Mouse (Mus musculus): ENCODE data around the gene Spats2. TPM values are rescaled to one million over a fixed set of nuclear protein-coding genes. Genes with fewer than 3 reads are reported as not detected.
"Not testable (repeated sequence)": the region's sequence is repeated elsewhere in the genome, so short reads cannot be mapped to it uniquely, and the experiment has no call there.

The Spats2 gene
- polyA plus RNA-seq (2015; fragmentation: Nextera tagmentation; extraction: Ambion mirVana): 11.5 and 14.4 TPM in 2 replicates

GRCm38 (mm10) chr15:99125711-99126080, at the start of gene Spats2:
Gene Spats2, plus strand, starts transcription at chr15:99125916.
- Histone ChIP-seq H3K36me3 (no peaks in the 10 kb centered on the region), H3K4me1 (replicated peaks) (peaks cover 52% of the 10 kb centered on the region), H3K9me3 (replicated peaks) (no peaks in the 10 kb centered on the region), H3K27me3 (peaks cover 28% of the 10 kb centered on the region), H3K27ac (peak within 1 kb of the TSS; percentile 74), H3K9ac (peak within 1 kb of the TSS; percentile 81), H3K4me3 (replicated peaks) (peak within 1 kb of the TSS; percentile 71), H3K4me2 (peak within 1 kb of the TSS; percentile 81)
- DNase-seq (no peak), ATAC-seq (ENCODE audit: low read depth) (no peak)
- WGBS (ENCODE audit: insufficient replicate concordance): 2% methylated on average over 12 of the region's 12 CpGs

GRCm38 (mm10) chr15:99076011-99076410, 49.7 kb upstream of the Spats2 start:
- not testable (repeated sequence) for DNase-seq

GRCm38 (mm10) chr15:99078181-99078910, 47.4 kb upstream of the Spats2 start:
- no peak for ATAC-seq (ENCODE audit: low read depth)
- WGBS (ENCODE audit: insufficient replicate concordance): 82% methylated on average over 15 of the region's 15 CpGs
- peaks cover 64% of the 10 kb centered on the region for H3K36me3 ChIP-seq
- no peak overlapping the region for H3K27ac ChIP-seq
- DNase-seq: no peak
- peaks cover 5% of the 10 kb centered on the region; the same call in 1 of the 2 replicates for H3K27me3 ChIP-seq
- H3K4me2 ChIP-seq: no peak overlapping the region
- H3K9ac ChIP-seq: no peak overlapping the region
- H3K4me3 ChIP-seq (replicated peaks): no peak overlapping the region
- H3K4me1 ChIP-seq (replicated peaks): peaks cover 41% of the 10 kb centered on the region
- no peaks in the 10 kb centered on the region for H3K9me3 ChIP-seq (replicated peaks)

More at GRCm38 (mm10) chr15:99076011-99076410, 49.7 kb upstream of the Spats2 start:
- H3K4me3 ChIP-seq (replicated peaks): peak overlapping the region; percentile 75
- WGBS (ENCODE audit: insufficient replicate concordance): 95% methylated on average over 3 of the region's 3 CpGs
- peaks cover 44% of the 10 kb centered on the region for H3K36me3 ChIP-seq
- peak overlapping the region; percentile 92 for H3K4me2 ChIP-seq
- H3K4me1 ChIP-seq (replicated peaks): peaks cover 40% of the 10 kb centered on the region
- not testable (repeated sequence) for H3K27me3 ChIP-seq; ATAC-seq (ENCODE audit: low read depth); H3K27ac ChIP-seq; H3K9me3 ChIP-seq (replicated peaks)
- H3K9ac ChIP-seq: peak overlapping the region; percentile 84

- Histone ChIP-seq H3K4me2 (no peak overlapping the region), H3K36me3 (peaks cover 64% of the 10 kb centered on the region), H3K4me1 (replicated peaks) (peaks cover 46% of the 10 kb centered on the region), H3K27ac (no peak overlapping the region), H3K9me3 (replicated peaks) (no peaks in the 10 kb centered on the region), H3K27me3 (peaks cover 19% of the 10 kb centered on the region), H3K9ac (no peak overlapping the region), H3K4me3 (replicated peaks) (no peak overlapping the region)
- DNase-seq (no peak), ATAC-seq (ENCODE audit: low read depth) (no peak)
- WGBS (ENCODE audit: insufficient replicate concordance): 71% methylated on average over 3 of the region's 3 CpGs
These were observed 45.9 kb upstream of the Spats2 start for GRCm38 (mm10) chr15:99079804-99080203.

GRCm38 (mm10) chr15:99082322-99082721, 43.4 kb upstream of the Spats2 start:
- H3K4me2 ChIP-seq: no peak overlapping the region
- WGBS (ENCODE audit: insufficient replicate concordance): 92% methylated on average over 12 of the region's 12 CpGs
- H3K4me1 ChIP-seq (replicated peaks): peaks cover 30% of the 10 kb centered on the region
- ATAC-seq (ENCODE audit: low read depth) (no peak), DNase-seq (no peak)
- H3K9ac ChIP-seq: no peak overlapping the region
- H3K4me3 ChIP-seq (replicated peaks): no peak overlapping the region
- no peaks in the 10 kb centered on the region for H3K9me3 ChIP-seq (replicated peaks)
- H3K27ac ChIP-seq: no peak overlapping the region
- H3K36me3 ChIP-seq: peaks cover 55% of the 10 kb centered on the region
- peaks cover 44% of the 10 kb centered on the region for H3K27me3 ChIP-seq

- no peak overlapping the region for H3K4me3 ChIP-seq (replicated peaks)
- ATAC-seq (ENCODE audit: low read depth) (no peak), DNase-seq (no peak)
- H3K9me3 ChIP-seq (replicated peaks): no peaks in the 10 kb centered on the region
- H3K27ac ChIP-seq: no peak overlapping the region
- no peak overlapping the region for H3K4me2 ChIP-seq
- H3K27me3 ChIP-seq: peaks cover 49% of the 10 kb centered on the region
- H3K4me1 ChIP-seq (replicated peaks): peaks cover 30% of the 10 kb centered on the region
- H3K9ac ChIP-seq: no peak overlapping the region
- peaks cover 50% of the 10 kb centered on the region for H3K36me3 ChIP-seq
- 83% methylated on average over 16 of the region's 16 CpGs for WGBS (ENCODE audit: insufficient replicate concordance)
These were observed 42.9 kb upstream of the Spats2 start for GRCm38 (mm10) chr15:99082840-99083239.

- 68% methylated on average over 9 of the region's 9 CpGs for WGBS (ENCODE audit: insufficient replicate concordance)
- no peak overlapping the region for H3K4me2 ChIP-seq
- no peak overlapping the region for H3K27ac ChIP-seq
- no peak for DNase-seq
- no peak overlapping the region for H3K4me3 ChIP-seq (replicated peaks)
- H3K27me3 ChIP-seq: peaks cover 53% of the 10 kb centered on the region
- no peak overlapping the region for H3K9ac ChIP-seq
- peaks cover 30% of the 10 kb centered on the region for H3K4me1 ChIP-seq (replicated peaks)
- ATAC-seq (ENCODE audit: low read depth): no peak
- H3K36me3 ChIP-seq: peaks cover 46% of the 10 kb centered on the region
- no peaks in the 10 kb centered on the region for H3K9me3 ChIP-seq (replicated peaks)
These were observed 42.5 kb upstream of the Spats2 start for GRCm38 (mm10) chr15:99083258-99083657.

- Histone ChIP-seq H3K4me1 (replicated peaks) (peaks cover 31% of the 10 kb centered on the region), H3K27me3 (peaks cover 60% of the 10 kb centered on the region), H3K9ac (no peak overlapping the region; the same call in 1 of the 2 replicates), H3K4me3 (replicated peaks) (no peak overlapping the region), H3K4me2 (peak overlapping the region; percentile 35), H3K27ac (no peak overlapping the region), H3K36me3 (peaks cover 38% of the 10 kb centered on the region), H3K9me3 (replicated peaks) (no peaks in the 10 kb centered on the region)
- 0 out of 2 replicates have a peak, but pooled peaks have one; percentile 14 for ATAC-seq (ENCODE audit: low read depth)
- DNase-seq: no peak
- WGBS (ENCODE audit: insufficient replicate concordance): 13% methylated on average over 11 of the region's 11 CpGs
These were observed 41.7 kb upstream of the Spats2 start for GRCm38 (mm10) chr15:99083867-99084557.

- H3K36me3 ChIP-seq: peaks cover 34% of the 10 kb centered on the region
- no peak for DNase-seq
- peaks cover 66% of the 10 kb centered on the region for H3K27me3 ChIP-seq
- ATAC-seq (ENCODE audit: low read depth): no peak
- no peak overlapping the region for H3K27ac ChIP-seq
- no peak overlapping the region for H3K4me3 ChIP-seq (replicated peaks)
- no peaks in the 10 kb centered on the region for H3K9me3 ChIP-seq (replicated peaks)
- peak overlapping the region; percentile 35 for H3K4me2 ChIP-seq
- peaks cover 33% of the 10 kb centered on the region for H3K4me1 ChIP-seq (replicated peaks)
- 23% methylated on average over 19 of the region's 19 CpGs for WGBS (ENCODE audit: insufficient replicate concordance)
- H3K9ac ChIP-seq: no peak overlapping the region
These were observed 41.1 kb upstream of the Spats2 start for GRCm38 (mm10) chr15:99084618-99085017.

GRCm38 (mm10) chr15:99085997-99086396, 39.7 kb upstream of the Spats2 start:
- Histone ChIP-seq H3K27ac (no peak overlapping the region), H3K4me1 (replicated peaks) (peaks cover 33% of the 10 kb centered on the region), H3K9ac (no peak overlapping the region), H3K9me3 (replicated peaks) (no peaks in the 10 kb centered on the region), H3K27me3 (peaks cover 80% of the 10 kb centered on the region), H3K36me3 (peaks cover 20% of the 10 kb centered on the region), H3K4me2 (no peak overlapping the region), H3K4me3 (replicated peaks) (no peak overlapping the region)
- no peak for ATAC-seq (ENCODE audit: low read depth)
- no peak for DNase-seq
- WGBS (ENCODE audit: insufficient replicate concordance): 76% methylated on average over 4 of the region's 4 CpGs

GRCm38 (mm10) chr15:99087253-99088075, 38.3 kb upstream of the Spats2 start, which contains the start of gene C1ql4:
Gene C1ql4, minus strand, starts transcription at chr15:99087817.
- peak; percentile 26 for DNase-seq
- WGBS (ENCODE audit: insufficient replicate concordance): 13% methylated on average over 57 of the region's 60 CpGs
- no peak within 1 kb of the TSS for H3K9ac ChIP-seq
- no peak for ATAC-seq (ENCODE audit: low read depth)
- H3K36me3 ChIP-seq: peaks cover 7% of the 10 kb centered on the region
- H3K27me3 ChIP-seq: peaks cover 95% of the 10 kb centered on the region
- no peaks in the 10 kb centered on the region for H3K9me3 ChIP-seq (replicated peaks)
- peak within 1 kb of the TSS; percentile 44 for H3K4me2 ChIP-seq
- H3K4me1 ChIP-seq (replicated peaks): peaks cover 33% of the 10 kb centered on the region
- no peak within 1 kb of the TSS for H3K27ac ChIP-seq
- peak within 1 kb of the TSS; percentile 25 for H3K4me3 ChIP-seq (replicated peaks)

Measured in liver, embryonic 13.5 days (tissue).